Mouse (Mus musculus) embryonic facial prominence, embryonic 14.5 days (tissue): Measurements from ENCODE around the gene Atg16l2. TPM values are rescaled to one million over a fixed set of nuclear protein-coding genes. Genes with fewer than 3 reads are reported as not detected.

ENCODE experiments used
- ATAC-seq: fragments of 200-750 bp; cut with Nextera tagmentation; 2 replicates; pipeline ENCODE4 v1.8.0; 2017; ENCODE audit warnings: low read depth, moderate number of reproducible peaks, moderate TSS enrichment
- DNase-seq: peaks from one replicate; pipeline ENCODE4 v3.0.0-alpha.2; 2015; ENCODE audit warnings: low spot score
- H3K27ac ChIP-seq: fragments of 300-500 bp; sonication (generic); replicated peaks from 2 replicates; pipeline ENCODE4 v1.5.1; 2014; ENCODE audit warnings: low read depth, mild to moderate bottlenecking, low read length, moderate library complexity
- H3K27me3 ChIP-seq: fragments of 300-500 bp; sonication (generic); replicated peaks from 2 replicates; pipeline ENCODE4 v1.6.1; 2014; ENCODE audit warnings: low read length; ENCODE audit not compliant: control insufficient read depth, insufficient read depth
- H3K36me3 ChIP-seq: fragments of 300-500 bp; sonication (generic); 2 replicates; pipeline ENCODE4 v1.6.1; 2014; ENCODE audit warnings: low read length, mixed read lengths; ENCODE audit not compliant: control insufficient read depth, insufficient read depth
- H3K4me1 ChIP-seq: fragments of 300-500 bp; sonication (generic); 2 replicates; pipeline ENCODE4 v1.6.1; 2014; ENCODE audit warnings: antibody characterized with exemption, low read length; ENCODE audit not compliant: control insufficient read depth, insufficient read depth
- H3K4me2 ChIP-seq: fragments of 300-500 bp; sonication (generic); 2 replicates; pipeline ENCODE4 v1.6.1; 2014; ENCODE audit warnings: low read depth, mild to moderate bottlenecking, low read length, moderate library complexity, mixed read lengths
- H3K4me3 ChIP-seq: fragments of 300-500 bp; sonication (generic); 2 replicates; pipeline ENCODE4 v1.5.1; 2014; ENCODE audit warnings: low read depth, mild to moderate bottlenecking, low read length
- H3K9ac ChIP-seq: fragments of 300-500 bp; sonication (generic); 2 replicates; pipeline ENCODE4 v1.6.1; 2014; ENCODE audit warnings: low read depth, mild to moderate bottlenecking, low read length, moderate library complexity, mixed read lengths
- H3K9me3 ChIP-seq: fragments of 300-500 bp; sonication (generic); 2 replicates; pipeline ENCODE4 v1.6.1; 2016; ENCODE audit warnings: low read length; ENCODE audit not compliant: control insufficient read depth
- WGBS: fragments of 180-500 bp; shearing (Covaris S2); extraction: QIAGEN DNeasy Blood & Tissue Kit; methylation state at CpG from one replicate; pipeline ENCODE4 v1.1.7; 2014; 5-methylcytosine and 5-hydroxymethylcytosine counted together
- polyA plus RNA-seq: library from polyadenylated mRNA; unstranded; fragments of >200 nt; fragmentation: Nextera tagmentation; extraction: Ambion mirVana; gene quantifications from 2 replicates; pipeline ENCODE4 v1.2.1, GENCODE M21; 2014

Atg16l2 gene
- polyA plus RNA-seq, 1 experiment from 2014 or later, result 10.5 TPM

- Histone ChIP-seq H3K27ac (no peak overlapping the region), H3K4me3 (no peak overlapping the region), H3K36me3 (peaks cover 19% of the 10 kb centered on the region; the same call in 1 of the 2 replicates), H3K9ac (no peak overlapping the region), H3K4me1 (no peaks in the 10 kb centered on the region), H3K9me3 (no peaks in the 10 kb centered on the region), H3K4me2 (no peak overlapping the region), H3K27me3 (no peaks in the 10 kb centered on the region)
- ATAC-seq, result no peak
- DNase-seq, result no peak
- WGBS, result 72% methylated on average over 3 of the region's 3 CpGs
These were observed 88.4 kb downstream of the Atg16l2 start for GRCm38 (mm10) chr7:101213515-101214263.

Other genes starting within 250 kb of the Atg16l2 start
- 20.7 and 23.9 TPM in 2 replicates for gene Fchsd2, start 209.4 kb downstream of the Atg16l2 start, polyA plus RNA-seq
- gene Stard10, start 14.8 kb upstream of the Atg16l2 start, polyA plus RNA-seq, result 21.2 and 21.5 TPM in 2 replicates
- 75.5 and 82.3 TPM in 2 replicates for gene Arap1, start 45.8 kb upstream of the Atg16l2 start, polyA plus RNA-seq
- gene Gm45837, start 108.6 kb upstream of the Atg16l2 start, polyA plus RNA-seq, result not detected in 2 replicates
- 32.1 and 33.0 TPM in 2 replicates for gene Pde2a, start 119.4 kb upstream of the Atg16l2 start, polyA plus RNA-seq